Mouse (Mus musculus) MEL (cell line): ENCODE measurements at regions not wholly inside any gene's neighbourhood (a gene's known extent, or its start where the extent isn't known, plus 50 kb on each side); places are given as distances from the start of the nearest gene placed in this dataset.

ENCODE experiments used
- DNase-seq: peaks from one replicate; pipeline ENCODE4 v3.0.0; 2011; ENCODE audit warnings: low read depth, low spot score
- H3K27ac ChIP-seq: 2 replicates; pipeline ENCODE4 v1.5.1; 2012; ENCODE audit warnings: low read depth, mild to moderate bottlenecking, control low read depth, low read length, moderate library complexity; ENCODE audit not compliant: control insufficient read depth
- H3K27me3 ChIP-seq, 2 experiments: fragments of 150-350 bp in 1 of 2; sonication (generic) in 1 of 2; 2 replicates each; pipeline ENCODE4 v1.6.1; 2012; ENCODE audit warnings: low read length in 2 of 2, mild to moderate bottlenecking in 2 of 2, improper control_type of control experiment in 1 of 2, moderate library complexity in 1 of 2; ENCODE audit not compliant: insufficient read depth in 2 of 2, control insufficient read depth in 1 of 2
- H3K36me3 ChIP-seq, 2 experiments: 2 replicates each; pipeline ENCODE4 v1.6.1; 2012 to 2014; ENCODE audit warnings: low read length in 2 of 2, improper control_type of control experiment in 1 of 2, inconsistent platforms in 1 of 2, mild to moderate bottlenecking in 1 of 2; ENCODE audit not compliant: insufficient read depth in 2 of 2, control insufficient read depth in 1 of 2
- H3K4me1 ChIP-seq, 2 experiments: fragments of 150-350 bp in 1 of 2; sonication (generic) in 1 of 2; 2 replicates each; pipeline ENCODE4 v1.6.1; 2012; ENCODE audit warnings: low read length in 2 of 2, improper control_type of control experiment in 1 of 2, mild to moderate bottlenecking in 1 of 2; ENCODE audit not compliant: insufficient read depth in 2 of 2, control insufficient read depth in 1 of 2
- H3K4me3 ChIP-seq, 2 experiments: fragments of 150-350 bp in 1 of 2; sonication (generic) in 1 of 2; 2 replicates each; pipeline ENCODE4 v1.5.1; 2012; ENCODE audit warnings: low read depth in 2 of 2, low read length in 2 of 2, mild to moderate bottlenecking in 2 of 2, moderate library complexity in 2 of 2, control low read depth in 1 of 2, improper control_type of control experiment in 1 of 2; ENCODE audit not compliant: control insufficient read depth in 1 of 2, insufficient read depth in 1 of 2
- H3K79me2 ChIP-seq: 2 replicates; pipeline ENCODE4 v1.6.1; 2012; ENCODE audit warnings: mild to moderate bottlenecking, low read length, moderate library complexity; ENCODE audit not compliant: control insufficient read depth, poor library complexity, insufficient read depth
- H3K9ac ChIP-seq: 2 replicates; pipeline ENCODE4 v1.6.1; 2012; ENCODE audit warnings: low read depth, mild to moderate bottlenecking, control low read depth, low read length, moderate library complexity; ENCODE audit not compliant: control insufficient read depth, poor library complexity, severe bottlenecking
- H3K9me3 ChIP-seq: fragments of 150-350 bp; sonication (generic); replicated peaks from 2 replicates; pipeline ENCODE4 v1.6.1; 2012; ENCODE audit warnings: mild to moderate bottlenecking, low read length, improper control_type of control experiment, moderate library complexity; ENCODE audit not compliant: insufficient read depth
- CHD1 ChIP-seq: IDR thresholded peaks from 2 replicates; pipeline ENCODE4 v1.6.1; 2012; ENCODE audit warnings: low read depth, mild to moderate bottlenecking, inconsistent platforms, low read length, improper control_type of control experiment
- CTCF ChIP-seq, 3 experiments: IDR thresholded peaks in 2 of 3; conservative IDR thresholded peaks in 1 of 3; 2 replicates each; pipeline ENCODE4 v1.5.1; 2011 to 2012; ENCODE audit warnings: low read length in 3 of 3, low read depth in 2 of 3, mild to moderate bottlenecking in 2 of 3, improper control_type of control experiment in 1 of 3, inconsistent platforms in 1 of 3, mixed read lengths in 1 of 3, moderate library complexity in 1 of 3; ENCODE audit not compliant: control insufficient read depth in 1 of 3, insufficient read depth in 1 of 3, poor library complexity in 1 of 3, severe bottlenecking in 1 of 3
- E2F4 ChIP-seq: IDR thresholded peaks from 2 replicates; pipeline ENCODE4 v1.6.1; 2011; ENCODE audit warnings: low read depth, low read length, improper control_type of control experiment, borderline replicate concordance
- GATA1 ChIP-seq: IDR thresholded peaks from 2 replicates; pipeline ENCODE4 v1.6.1; 2011; ENCODE audit warnings: low read depth, low read length, improper control_type of control experiment
- HCFC1 ChIP-seq: IDR thresholded peaks from 2 replicates; pipeline ENCODE4 v1.6.1; 2012; ENCODE audit warnings: low read depth, mild to moderate bottlenecking, inconsistent platforms, low read length, improper control_type of control experiment, moderate library complexity
- MAX ChIP-seq: IDR thresholded peaks from 2 replicates; pipeline ENCODE4 v1.6.1; 2011; ENCODE audit warnings: low read length, improper control_type of control experiment
- MXI1 ChIP-seq: IDR thresholded peaks from 2 replicates; pipeline ENCODE4 v1.6.1; 2011; ENCODE audit warnings: mild to moderate bottlenecking, low read depth, low read length, improper control_type of control experiment
- MYC ChIP-seq: IDR thresholded peaks from 2 replicates; pipeline ENCODE4 v1.6.1; 2011; ENCODE audit warnings: low read depth, mild to moderate bottlenecking, low read length, improper control_type of control experiment, moderate library complexity
- NRF1 ChIP-seq: IDR thresholded peaks from 2 replicates; pipeline ENCODE4 v1.6.1; 2014; ENCODE audit warnings: low read depth, mild to moderate bottlenecking, inconsistent platforms, low read length, improper control_type of control experiment, moderate library complexity; ENCODE audit not compliant: poor library complexity, insufficient read depth, severe bottlenecking
- RAD21 ChIP-seq: IDR thresholded peaks from 2 replicates; pipeline ENCODE4 v1.6.1; 2011; ENCODE audit warnings: mild to moderate bottlenecking, low read depth, low read length, improper control_type of control experiment
- SIN3A ChIP-seq: IDR thresholded peaks from 2 replicates; pipeline ENCODE4 v1.6.1; 2012; ENCODE audit warnings: low read length, improper control_type of control experiment, inconsistent platforms
- SMC3 ChIP-seq: IDR thresholded peaks from 2 replicates; pipeline ENCODE4 v1.6.1; 2011; ENCODE audit warnings: low read depth, low read length, improper control_type of control experiment
- TAL1 ChIP-seq: IDR thresholded peaks from 2 replicates; pipeline ENCODE4 v1.6.1; 2012; ENCODE audit warnings: mild to moderate bottlenecking, inconsistent platforms, low read length, moderate library complexity, mixed read lengths
- TBP ChIP-seq: IDR thresholded peaks from 2 replicates; pipeline ENCODE4 v1.8.0; 2011; ENCODE audit warnings: low read depth, low read length, improper control_type of control experiment
- ZNF384 ChIP-seq: IDR thresholded peaks from 2 replicates; pipeline ENCODE4 v1.6.1; 2012; ENCODE audit warnings: low read depth, mild to moderate bottlenecking, inconsistent platforms, low read length, improper control_type of control experiment

DNA sequence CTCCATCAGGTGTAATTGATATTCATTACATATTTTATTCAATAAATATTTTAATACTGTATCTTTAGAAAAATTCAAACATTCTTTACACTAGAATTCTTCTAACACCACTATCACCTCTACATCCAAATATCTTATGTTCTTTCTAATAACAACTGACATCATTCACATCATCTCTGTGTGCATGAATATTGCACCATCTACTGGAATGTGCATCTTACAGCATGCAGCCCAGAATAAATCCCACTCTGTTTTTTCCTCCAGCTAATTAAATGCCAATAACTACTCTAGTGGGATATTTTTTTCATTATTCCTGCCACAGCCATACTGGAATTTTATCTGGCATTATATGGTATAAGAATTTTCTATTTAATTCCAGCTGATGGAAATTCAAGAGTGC lies 576.5 kb upstream of the Ndn start:
- no peak overlapping the region for H3K27ac ChIP-seq
- no peaks in the 10 kb centered on the region for H3K9me3 ChIP-seq
- no peak for TF ChIP-seq SIN3A
- no peak; the same call in 1 of the 2 replicates for TF ChIP-seq RAD21
- peak in 1 of 3 experiments; percentile 9; a peak in 1 of 6 replicates for TF ChIP-seq CTCF (IDR thresholded peaks at IDR 0.05 in 2 of 3, conservative IDR thresholded peaks at IDR 0.05 in 1 of 3; ENCODE audit: control insufficient read depth in 1 of 3, insufficient read depth in 1 of 3, low read depth in 2 of 3, low read length in 3 of 3, poor library complexity in 1 of 3, severe bottlenecking in 1 of 3)
- no peak overlapping the region for H3K9ac ChIP-seq
- H3K4me1 ChIP-seq, result no peaks in the 10 kb centered on the region
- DNase-seq, result no peak
- H3K36me3 ChIP-seq, result no peaks in the 10 kb centered on the region
- H3K79me2 ChIP-seq, result no peaks in the 10 kb centered on the region
- no peak overlapping the region for H3K4me3 ChIP-seq
- H3K27me3 ChIP-seq, result no peaks in the 10 kb centered on the region

DNA sequence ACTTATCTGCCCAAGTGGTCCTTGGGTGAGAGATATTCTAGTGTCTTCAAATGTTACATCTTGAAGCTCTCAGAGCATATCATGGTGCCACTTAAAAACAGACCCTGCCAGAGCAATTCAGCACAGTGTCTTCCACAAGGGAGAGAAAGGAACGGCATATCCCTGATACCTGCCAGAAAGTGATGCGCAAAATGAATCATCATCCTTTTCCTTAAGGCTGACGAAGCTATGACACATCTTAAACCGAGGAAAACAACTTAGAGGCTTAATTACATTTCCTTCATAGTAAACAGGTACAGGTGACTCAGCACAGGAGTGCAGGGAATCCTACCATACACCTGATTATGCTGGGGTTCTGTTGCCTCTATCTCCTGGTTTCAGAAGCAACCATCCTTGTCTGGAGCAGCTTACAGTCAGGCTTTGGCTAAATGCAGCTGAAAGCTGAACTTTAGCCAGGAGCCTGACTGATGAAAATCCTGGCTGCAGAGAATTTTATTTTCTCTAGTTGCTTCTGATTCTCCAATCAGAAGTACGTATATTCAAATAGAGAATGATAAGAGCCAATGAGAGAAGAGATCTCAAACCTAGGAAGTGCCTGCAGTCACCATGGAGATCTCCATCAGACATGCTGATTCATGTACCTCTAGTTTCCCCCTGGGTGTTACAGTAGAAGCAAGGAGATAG lies 556.1 kb upstream of the Ndn start:
- Histone ChIP-seq H3K79me2 (no peaks in the 10 kb centered on the region), H3K9me3 (no peaks in the 10 kb centered on the region), H3K36me3 (no peaks in the 10 kb centered on the region), H3K9ac (no peak overlapping the region), H3K4me1 (no peaks in the 10 kb centered on the region), H3K4me3 (no peak overlapping the region), H3K27me3 (no peaks in the 10 kb centered on the region), H3K27ac (no peak overlapping the region)
- TF ChIP-seq TAL1 (no peak), GATA1 (no peak), TBP (no peak), MXI1 (no peak), SMC3 (no peak), SIN3A (no peak)
- DNase-seq, result no peak

DNA sequence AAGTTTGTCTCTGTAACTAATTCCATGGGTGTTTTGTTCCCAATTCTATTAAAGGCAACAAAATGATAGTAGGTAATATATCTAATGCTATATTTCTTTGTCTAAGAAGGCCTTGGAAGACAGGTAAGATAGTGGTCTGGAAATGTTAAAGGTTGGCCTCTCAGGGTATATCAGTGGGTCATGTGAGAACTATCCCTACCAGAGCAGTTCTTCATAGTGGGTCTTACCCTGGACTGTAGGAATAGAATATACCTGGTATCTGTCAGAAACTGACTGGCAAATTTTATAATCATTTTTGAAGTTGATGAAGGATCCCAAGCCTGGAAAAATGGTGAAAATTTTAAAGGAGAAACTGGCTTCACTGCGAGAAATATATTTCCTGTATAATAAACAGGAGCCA lies 509.5 kb upstream of the Ndn start:
- no peak for DNase-seq
- H3K4me1 ChIP-seq, result no peaks in the 10 kb centered on the region
- no peaks in the 10 kb centered on the region for H3K9me3 ChIP-seq
- H3K36me3 ChIP-seq, result no peaks in the 10 kb centered on the region
- H3K27ac ChIP-seq, result no peak overlapping the region
- H3K27me3 ChIP-seq, result no peaks in the 10 kb centered on the region
- no peaks in the 10 kb centered on the region for H3K79me2 ChIP-seq
- H3K4me3 ChIP-seq, result no peak overlapping the region
- no peak overlapping the region for H3K9ac ChIP-seq
- TF ChIP-seq NRF1 (no peak), MYC (no peak), RAD21 (no peak), E2F4 (no peak), ZNF384 (no peak), CHD1 (no peak), HCFC1 (no peak), MAX (no peak)
